Comparison of ENCODE assay signal across 14 mouse cellular contexts in the genomic region with DNA sequence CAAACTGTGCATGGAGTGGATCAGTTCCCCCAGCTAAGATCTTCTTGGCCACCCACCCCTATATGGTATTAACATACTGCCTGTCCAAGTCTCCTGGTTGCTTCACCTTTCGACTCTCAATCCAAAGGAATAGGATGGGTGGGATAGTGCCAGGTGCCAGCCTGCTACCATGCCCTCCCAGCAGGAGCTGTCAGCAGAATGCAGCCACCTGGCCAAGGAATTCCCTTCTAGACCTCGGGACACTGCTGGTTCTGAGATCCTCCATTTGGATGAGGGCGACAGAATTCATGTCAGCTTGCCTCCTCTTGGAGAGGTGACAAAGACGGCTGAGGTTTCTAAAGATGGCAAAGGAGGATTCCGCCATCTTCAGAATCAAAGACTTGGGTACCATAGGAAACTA. TPM values are rescaled to one million over a fixed set of nuclear protein-coding genes. Genes with fewer than 3 reads are reported as not detected.
DNase-seq lines count a peak whose midpoint lies in the region; ATAC-seq and TF ChIP-seq lines count a peak whose summit lies in the region.
"Had no signal": no experiment of that assay in that cellular context is flagged by ENCODE, and none has a peak within 500 bp of the region (broad histone marks: within the 10 kb centered on the region; RNA-seq: fewer than 3 reads in every experiment).

No protein-coding gene starts in this region.

- H3K4me3 ChIP-seq in forebrain, embryonic 10.5 days = no peak overlapping the region
- H3K4me3 ChIP-seq in forebrain, postnatal 0 days (ENCODE audit: low read depth, low read length) = no peak overlapping the region
- H3K4me3 ChIP-seq in lung, embryonic 15.5 days = no peak overlapping the region
- no peak overlapping the region for H3K4me3 ChIP-seq in lung, adult 2 months (replicated peaks; ENCODE audit: extremely low read depth, low read depth, low read length)
- H3K4me3 ChIP-seq in embryonic facial prominence, embryonic 14.5 days (ENCODE audit: low read depth, low read length) = no peak overlapping the region
- no peak overlapping the region for H3K4me3 ChIP-seq in stomach, embryonic 15.5 days (replicated peaks)
- H3K4me3 ChIP-seq: forebrain, embryonic 12.5 days; kidney, embryonic 15.5 days had no signal

- no peaks in the 10 kb centered on the region for H3K36me3 ChIP-seq in forebrain, embryonic 10.5 days (replicated peaks)
- H3K36me3 ChIP-seq in forebrain, postnatal 0 days (ENCODE audit: insufficient read depth) = no peaks in the 10 kb centered on the region
- H3K36me3 ChIP-seq in lung, embryonic 15.5 days = no peaks in the 10 kb centered on the region
- H3K36me3 ChIP-seq in embryonic facial prominence, embryonic 14.5 days (ENCODE audit: control insufficient read depth, insufficient read depth, low read length) = peaks cover 14% of the 10 kb centered on the region; the same call in 1 of the 2 replicates
- H3K36me3 ChIP-seq in stomach, embryonic 15.5 days = no peaks in the 10 kb centered on the region
- H3K36me3 ChIP-seq: forebrain, embryonic 12.5 days; kidney, embryonic 15.5 days had no signal

- no peaks in the 10 kb centered on the region for H3K9me3 ChIP-seq in forebrain, embryonic 10.5 days
- no peaks in the 10 kb centered on the region for H3K9me3 ChIP-seq in forebrain, postnatal 0 days (ENCODE audit: low read length)
- H3K9me3 ChIP-seq in lung, embryonic 15.5 days = no peaks in the 10 kb centered on the region
- H3K9me3 ChIP-seq in embryonic facial prominence, embryonic 14.5 days (ENCODE audit: control insufficient read depth, low read length) = no peaks in the 10 kb centered on the region
- no peaks in the 10 kb centered on the region for H3K9me3 ChIP-seq in stomach, embryonic 15.5 days
- H3K9me3 ChIP-seq: forebrain, embryonic 12.5 days; kidney, embryonic 15.5 days had no signal

- no peak for DNase-seq in forebrain, embryonic 10.5 days (ENCODE audit: extremely low spot score, low spot score)
- no peak for DNase-seq in forebrain, postnatal 0 days
- no peak for DNase-seq in lung, adult 2 months
- no peak for DNase-seq in embryonic facial prominence, embryonic 14.5 days (ENCODE audit: low spot score)
- DNase-seq in thymus, postnatal 4 days = no peak
- DNase-seq in kidney, postnatal 25 days = no peak
- DNase-seq: adrenal gland, postnatal 36 days; liver; right cerebral cortex, postnatal 4 days had no signal

- peak overlapping the region; percentile 80; the same call in 1 of the 2 replicates for H3K27ac ChIP-seq in forebrain, embryonic 10.5 days
- no peak overlapping the region for H3K27ac ChIP-seq in forebrain, postnatal 0 days (ENCODE audit: low read depth, low read length)
- H3K27ac ChIP-seq in lung, embryonic 15.5 days = peak overlapping the region; percentile 56; the same call in 1 of the 2 replicates
- peak overlapping the region; percentile 75 for H3K27ac ChIP-seq in embryonic facial prominence, embryonic 14.5 days (replicated peaks; ENCODE audit: low read depth, low read length)
- H3K27ac ChIP-seq in stomach, embryonic 15.5 days = peak overlapping the region; percentile 48; the same call in 1 of the 2 replicates
- H3K27ac ChIP-seq: forebrain, embryonic 12.5 days had no signal

- TF ChIP-seq POLR2A in lung, adult 2 months (IDR thresholded peaks at IDR 0.05; ENCODE audit: borderline replicate concordance, extremely low read depth, low read depth, low read length) = no peak

- H3K4me1 ChIP-seq in forebrain, embryonic 10.5 days = peaks cover 50% of the 10 kb centered on the region
- H3K4me1 ChIP-seq in forebrain, postnatal 0 days (ENCODE audit: insufficient read depth) = no peaks in the 10 kb centered on the region; the same call in 1 of the 2 replicates
- peaks cover 31% of the 10 kb centered on the region for H3K4me1 ChIP-seq in lung, embryonic 15.5 days
- no peaks in the 10 kb centered on the region; the same call in 1 of the 2 replicates for H3K4me1 ChIP-seq in lung, adult 2 months (ENCODE audit: control insufficient read depth, insufficient read depth, low read length)
- peaks cover 38% of the 10 kb centered on the region for H3K4me1 ChIP-seq in embryonic facial prominence, embryonic 14.5 days (ENCODE audit: control insufficient read depth, insufficient read depth, low read length)
- H3K4me1 ChIP-seq in stomach, embryonic 15.5 days = peaks cover 7% of the 10 kb centered on the region; the same call in 1 of the 2 replicates

- ATAC-seq in forebrain, postnatal 0 days = no peak
- no peak for ATAC-seq in lung, embryonic 15.5 days (ENCODE audit: borderline replicate concordance, extremely low read depth, low FRiP score, low TSS enrichment)
- ATAC-seq in embryonic facial prominence, embryonic 14.5 days (ENCODE audit: low read depth) = no peak
- no peak for ATAC-seq in stomach, embryonic 15.5 days (ENCODE audit: insufficient read depth, low FRiP score, low read depth)
- ATAC-seq: midbrain, embryonic 16.5 days had no signal

- no peak overlapping the region for H3K9ac ChIP-seq in forebrain, postnatal 0 days
- no peak overlapping the region for H3K9ac ChIP-seq in lung, embryonic 15.5 days
- H3K9ac ChIP-seq in embryonic facial prominence, embryonic 14.5 days (ENCODE audit: low read depth, low read length) = no peak overlapping the region
- no peak overlapping the region for H3K9ac ChIP-seq in stomach, embryonic 15.5 days
- H3K9ac ChIP-seq: forebrain, embryonic 12.5 days; kidney, embryonic 15.5 days had no signal

- WGBS in forebrain, embryonic 10.5 days = 89% methylated on average over 5 of the region's 5 CpGs
- 89% methylated on average over 5 of the region's 5 CpGs for WGBS in forebrain, postnatal 0 days
- WGBS in lung, embryonic 15.5 days = 78% methylated on average over 5 of the region's 5 CpGs
- 76% methylated on average over 5 of the region's 5 CpGs for WGBS in lung, adult 2 months
- WGBS in embryonic facial prominence, embryonic 14.5 days = 86% methylated on average over 5 of the region's 5 CpGs
- 80% methylated on average over 5 of the region's 5 CpGs for WGBS in stomach, embryonic 15.5 days

- H3K27me3 ChIP-seq in forebrain, embryonic 10.5 days (ENCODE audit: poor library complexity, severe bottlenecking) = no peaks in the 10 kb centered on the region
- H3K27me3 ChIP-seq in forebrain, postnatal 0 days (ENCODE audit: insufficient read depth, low read length) = no peaks in the 10 kb centered on the region
- H3K27me3 ChIP-seq in lung, embryonic 15.5 days = no peaks in the 10 kb centered on the region
- H3K27me3 ChIP-seq in embryonic facial prominence, embryonic 14.5 days (replicated peaks; ENCODE audit: control insufficient read depth, insufficient read depth, low read length) = no peaks in the 10 kb centered on the region
- no peaks in the 10 kb centered on the region for H3K27me3 ChIP-seq in stomach, embryonic 15.5 days (replicated peaks)
- H3K27me3 ChIP-seq: forebrain, embryonic 12.5 days; kidney, embryonic 15.5 days had no signal

- no peak overlapping the region for H3K4me2 ChIP-seq in forebrain, postnatal 0 days (ENCODE audit: low read depth)
- H3K4me2 ChIP-seq in lung, embryonic 15.5 days = no peak overlapping the region
- H3K4me2 ChIP-seq in embryonic facial prominence, embryonic 14.5 days (ENCODE audit: low read depth, low read length) = no peak overlapping the region
- no peak overlapping the region for H3K4me2 ChIP-seq in stomach, embryonic 15.5 days
- H3K4me2 ChIP-seq: forebrain, embryonic 12.5 days; kidney, embryonic 15.5 days had no signal

- TF ChIP-seq CTCF in forebrain, postnatal 0 days (IDR thresholded peaks at IDR 0.05; ENCODE audit: low read depth) = no peak
- TF ChIP-seq CTCF in lung, adult 2 months (IDR thresholded peaks at IDR 0.05; ENCODE audit: insufficient read depth, low read length) = no peak

RNA-seq across cellular contexts. Expression of a gene that starts 32.8 kb away (rescaled TPM):
- 3.2 and 4.2 TPM in 2 replicates for polyA plus RNA-seq in forebrain, embryonic 10.5 days (2016; fragmentation: Nextera tagmentation; extraction: Ambion mirVana)
- total RNA-seq in forebrain, postnatal 0 days (2014; rRNA removed) = 60.2 and 69.1 TPM in 2 replicates
- 6.5 and 11.4 TPM in 2 replicates for polyA plus RNA-seq in forebrain, postnatal 0 days (2015; fragmentation: Nextera tagmentation; extraction: Ambion mirVana)
- polyA plus RNA-seq in lung, embryonic 15.5 days (2015; fragmentation: Nextera tagmentation; extraction: Ambion mirVana) = 9.0 and 9.6 TPM in 2 replicates
- polyA plus RNA-seq in lung, adult 2 months (2012; rRNA removed) = 9.5 and 11.3 TPM in 2 replicates
- 22.9 and 23.4 TPM in 2 replicates for polyA plus RNA-seq in embryonic facial prominence, embryonic 14.5 days (2014; fragmentation: Nextera tagmentation; extraction: Ambion mirVana)
- polyA plus RNA-seq in stomach, embryonic 15.5 days (2015; fragmentation: Nextera tagmentation; extraction: Ambion mirVana) = 21.5 and 22.0 TPM in 2 replicates
